Mouse (Mus musculus) liver, adult 2 months (tissue): ENCODE results near the gene Olfr930. TPM values are rescaled to one million over a fixed set of nuclear protein-coding genes. Genes with fewer than 3 reads are reported as not detected.

Source experiments
- DNase-seq: peaks from one replicate; pipeline ENCODE4 v3.0.0-alpha.2; 2011; ENCODE audit warnings: low read depth, low spot score; ENCODE audit errors: extremely low read depth
- H3K27ac ChIP-seq: fragments of 200-500 bp; replicated peaks from 2 replicates; pipeline ENCODE4 v1.5.1; 2012; ENCODE audit warnings: low read depth, mild to moderate bottlenecking, control low read depth, inconsistent platforms, low read length; ENCODE audit not compliant: insufficient read depth
- H3K27me3 ChIP-seq: fragments of 200-500 bp; 2 replicates; pipeline ENCODE4 v1.6.1; 2012; ENCODE audit warnings: mild to moderate bottlenecking, moderate library complexity, low read length, inconsistent platforms; ENCODE audit not compliant: control insufficient read depth, insufficient read depth
- H3K36me3 ChIP-seq: fragments of 200-500 bp; 2 replicates; pipeline ENCODE4 v1.6.1; 2012; ENCODE audit warnings: low read length, inconsistent platforms; ENCODE audit not compliant: control insufficient read depth, insufficient read depth
- H3K4me1 ChIP-seq: fragments of 200-500 bp; 2 replicates; pipeline ENCODE4 v1.6.1; 2011; ENCODE audit warnings: low read length; ENCODE audit not compliant: control insufficient read depth, insufficient read depth
- H3K4me3 ChIP-seq: fragments of 200-500 bp; 2 replicates; pipeline ENCODE4 v1.5.1; 2011; ENCODE audit warnings: low read depth, mild to moderate bottlenecking, control low read depth, low read length, moderate library complexity; ENCODE audit not compliant: insufficient read depth
- H3K79me2 ChIP-seq: fragments of 200-500 bp; 2 replicates; pipeline ENCODE4 v1.6.1; 2012; ENCODE audit warnings: inconsistent platforms, mild to moderate bottlenecking, low read length, moderate library complexity; ENCODE audit not compliant: control insufficient read depth, insufficient read depth
- H3K9ac ChIP-seq: fragments of 200-500 bp; 2 replicates; pipeline ENCODE4 v1.6.1; 2012; ENCODE audit warnings: low read depth, mild to moderate bottlenecking, control low read depth, inconsistent platforms, low read length
- CTCF ChIP-seq: fragments of 200-500 bp; IDR thresholded peaks from 2 replicates; pipeline ENCODE4 v1.5.1; 2011; ENCODE audit warnings: low read depth, low read length, control low read depth
- POLR2A ChIP-seq: fragments of 200-500 bp; IDR thresholded peaks from 2 replicates; pipeline ENCODE4 v1.6.1; 2011; ENCODE audit warnings: low read length, control low read depth; ENCODE audit not compliant: insufficient read depth; ENCODE audit errors: extremely low read depth
- WGBS: fragments of 180-500 bp; shearing (Covaris S2); methylation state at CpG from one replicate; pipeline ENCODE4 v1.1.7; 2018; 5-methylcytosine and 5-hydroxymethylcytosine counted together
- polyA plus RNA-seq: library from polyadenylated mRNA; depleted of rRNA; stranded (reverse); fragments of >200 nt; gene quantifications from 2 replicates; pipeline ENCODE4 v1.2.3, GENCODE M21; 2012; rRNA removed
- total RNA-seq: library from RNA; depleted of rRNA; stranded (reverse); fragments of >200 nt; gene quantifications from 2 replicates; pipeline ENCODE4 v1.2.3, GENCODE M21; 2014; rRNA removed

Gene Olfr930
- total RNA-seq (not detected in 2 replicates), polyA plus RNA-seq (not detected in 2 replicates)

DNA sequence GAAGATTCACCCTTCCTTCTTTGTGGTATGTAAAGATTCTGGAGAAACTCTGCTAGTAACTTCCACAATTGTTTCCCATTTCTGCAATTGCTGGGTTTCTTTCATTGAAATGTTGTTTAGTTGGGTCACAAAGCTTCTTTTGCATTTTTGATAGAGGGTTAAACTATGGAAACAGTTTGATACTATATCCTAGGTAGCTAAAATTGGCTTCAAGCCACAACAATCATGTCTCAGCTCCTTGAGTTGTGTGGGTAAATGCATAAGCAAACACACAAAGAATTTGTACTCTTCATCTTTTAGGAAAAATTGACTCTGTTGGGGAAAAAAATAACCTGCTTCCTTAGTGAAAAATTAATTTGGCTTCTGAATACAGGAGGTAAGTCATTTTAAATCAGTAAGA, at the start of gene Olfr930:
TSS of gene Olfr930 (plus strand) at position 301 of the 400 bp plus-strand sequence.
- H3K27ac ChIP-seq = no peak within 1 kb of the TSS
- H3K36me3 ChIP-seq = no peaks in the 10 kb centered on the region
- no peak within 1 kb of the TSS for H3K9ac ChIP-seq

DNA sequence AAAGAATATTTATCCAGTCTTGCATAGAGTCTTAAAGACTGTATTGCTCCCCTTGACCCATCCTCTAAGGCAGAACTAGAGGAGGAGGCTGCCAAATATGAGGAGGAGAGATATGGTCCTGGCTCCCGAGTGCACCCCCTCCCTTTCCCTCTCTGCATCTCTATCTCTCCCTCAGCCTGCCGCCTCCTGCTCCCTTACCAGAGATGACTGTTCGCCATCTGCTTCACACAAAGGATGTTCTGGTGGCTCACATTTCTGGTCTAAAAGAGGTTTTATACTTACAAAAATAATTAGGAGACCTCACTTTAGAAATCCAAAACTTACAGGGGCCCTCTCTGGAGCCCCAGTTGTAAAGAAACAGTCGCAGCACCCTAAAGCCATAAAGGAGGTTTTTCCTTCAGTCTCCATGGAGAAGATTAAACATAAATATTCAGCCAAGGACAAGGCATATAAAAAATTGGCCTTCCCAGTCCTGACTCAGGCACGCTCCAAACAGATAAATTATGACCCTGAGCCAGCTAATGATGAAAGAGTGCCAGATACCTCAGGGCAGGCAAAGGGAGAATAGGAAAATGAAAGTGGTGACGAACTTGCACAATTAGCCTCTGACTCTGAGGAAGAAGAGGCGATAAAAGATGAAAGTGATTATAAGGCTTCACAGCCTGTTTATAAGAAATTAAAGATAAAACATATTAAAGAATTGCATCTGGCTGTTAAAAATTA, 24.0 kb downstream of the Olfr930 start:
- no peak for TF ChIP-seq CTCF
- TF ChIP-seq POLR2A = no peak
- peak; percentile 24 for DNase-seq

More for the DNA sequence above, at the start of gene Olfr930:
- DNase-seq = no peak
- no peaks in the 10 kb centered on the region for H3K27me3 ChIP-seq
- no peaks in the 10 kb centered on the region for H3K79me2 ChIP-seq
- TF ChIP-seq POLR2A (no peak), CTCF (no peak)
- H3K4me1 ChIP-seq = no peaks in the 10 kb centered on the region
- no peak within 1 kb of the TSS for H3K4me3 ChIP-seq

DNA sequence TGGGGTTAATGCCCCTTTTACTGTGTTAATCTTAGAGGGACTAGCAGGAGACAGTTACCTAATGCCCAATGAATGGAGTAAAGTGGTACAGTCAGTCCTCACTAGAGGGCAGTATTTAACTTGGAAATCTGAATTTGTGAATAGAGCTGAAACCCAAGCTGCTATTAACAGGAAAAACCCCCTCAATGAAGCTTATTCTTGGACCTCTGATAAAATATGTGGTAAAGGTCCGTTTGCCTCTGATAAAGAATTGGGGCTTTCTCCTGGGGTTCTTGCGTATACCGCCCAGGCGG, 24.5 kb downstream of the Olfr930 start:
- TF ChIP-seq POLR2A (no peak), CTCF (no peak)

More for the DNA sequence above, 24.0 kb downstream of the Olfr930 start:
- no peak overlapping the region for H3K27ac ChIP-seq
- no peaks in the 10 kb centered on the region for H3K27me3 ChIP-seq
- H3K36me3 ChIP-seq = no peaks in the 10 kb centered on the region
- no peak overlapping the region for H3K4me3 ChIP-seq
- no peak overlapping the region for H3K9ac ChIP-seq
- H3K79me2 ChIP-seq = no peaks in the 10 kb centered on the region
- H3K4me1 ChIP-seq = no peaks in the 10 kb centered on the region
- 66% methylated on average over 7 of the region's 7 CpGs for WGBS

DNA sequence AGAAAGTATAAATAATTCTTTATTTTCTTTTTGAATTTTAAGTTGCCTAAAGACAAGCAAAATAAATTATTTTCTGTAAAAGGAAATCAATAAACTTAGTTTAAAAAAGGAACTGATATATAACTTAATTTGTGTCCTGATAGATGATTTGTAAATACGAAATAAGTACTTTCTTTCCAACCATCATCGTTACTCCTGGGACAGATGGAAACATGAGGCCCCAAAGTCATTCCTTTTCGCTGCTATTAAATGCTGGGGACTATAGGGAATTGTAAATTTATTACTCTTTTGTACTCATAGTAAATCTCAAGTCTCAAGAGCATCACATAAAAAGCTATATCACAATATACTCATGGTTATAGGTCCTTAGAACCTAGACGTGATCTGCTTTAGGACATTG, 42.4 kb downstream of the Olfr930 start, which contains the start of gene Olfr933:
TSS of gene Olfr933 (plus strand) at position 301 of the 400 bp plus-strand sequence.
- Histone ChIP-seq H3K79me2 (no peaks in the 10 kb centered on the region), H3K36me3 (no peaks in the 10 kb centered on the region), H3K27ac (no peak within 1 kb of the TSS), H3K27me3 (no peaks in the 10 kb centered on the region), H3K4me3 (no peak within 1 kb of the TSS), H3K9ac (no peak within 1 kb of the TSS), H3K4me1 (no peaks in the 10 kb centered on the region)
- no peak for TF ChIP-seq POLR2A
- no peak for DNase-seq
- WGBS = 68% methylated on average over 4 of the region's 4 CpGs

More for the DNA sequence above, 24.5 kb downstream of the Olfr930 start:
- H3K4me1 ChIP-seq = no peaks in the 10 kb centered on the region
- H3K79me2 ChIP-seq = no peaks in the 10 kb centered on the region
- H3K27ac ChIP-seq = no peak overlapping the region
- no peak overlapping the region for H3K4me3 ChIP-seq
- no peaks in the 10 kb centered on the region for H3K36me3 ChIP-seq
- no peak overlapping the region for H3K9ac ChIP-seq
- H3K27me3 ChIP-seq = no peaks in the 10 kb centered on the region
- DNase-seq = no peak
- WGBS = 75% methylated on average over 4 of the region's 4 CpGs

Other genes starting within 250 kb of the Olfr930 start
- gene Olfr919, start 226.1 kb upstream of the Olfr930 start, total RNA-seq = not detected in 2 replicates
- not detected in 2 replicates for gene Olfr919, start 226.1 kb upstream of the Olfr930 start, polyA plus RNA-seq
- gene Vwa5a, start 211.5 kb upstream of the Olfr930 start, total RNA-seq = 20.2 and 22.9 TPM in 2 replicates
- gene Vwa5a, start 211.5 kb upstream of the Olfr930 start, polyA plus RNA-seq = 6.8 and 8.3 TPM in 2 replicates
- 0.07 and 0.09 TPM in 2 replicates for gene Olfr920, start 177.5 kb upstream of the Olfr930 start, total RNA-seq
- gene Olfr920, start 177.5 kb upstream of the Olfr930 start, polyA plus RNA-seq = 0.01 TPM in 2 replicates
- gene Olfr921, start 156.7 kb upstream of the Olfr930 start, total RNA-seq = not detected in 2 replicates
- not detected in 2 replicates for gene Olfr921, start 156.7 kb upstream of the Olfr930 start, polyA plus RNA-seq
- gene Olfr922, start 115.2 kb upstream of the Olfr930 start, total RNA-seq = not detected in 2 replicates
- gene Olfr922, start 115.2 kb upstream of the Olfr930 start, polyA plus RNA-seq = not detected in 2 replicates
- gene Olfr923, start 103.3 kb upstream of the Olfr930 start, total RNA-seq = not detected in 2 replicates
- not detected in 2 replicates for gene Olfr923, start 103.3 kb upstream of the Olfr930 start, polyA plus RNA-seq
- not detected in 2 replicates for gene Olfr924, start 85.4 kb upstream of the Olfr930 start, total RNA-seq
- gene Olfr924, start 85.4 kb upstream of the Olfr930 start, polyA plus RNA-seq = not detected in 2 replicates
- not detected in 2 replicates for gene Olfr26, start 74.7 kb upstream of the Olfr930 start, total RNA-seq
- gene Olfr26, start 74.7 kb upstream of the Olfr930 start, polyA plus RNA-seq = not detected in 2 replicates
- not detected in 2 replicates for gene Olfr926, start 52.7 kb upstream of the Olfr930 start, total RNA-seq
- gene Olfr926, start 52.7 kb upstream of the Olfr930 start, polyA plus RNA-seq = not detected in 2 replicates
- not detected in 2 replicates for gene Olfr933, start 42.5 kb downstream of the Olfr930 start, total RNA-seq
- not detected in 2 replicates for gene Olfr933, start 42.5 kb downstream of the Olfr930 start, polyA plus RNA-seq
- gene Olfr934, start 58.5 kb downstream of the Olfr930 start, total RNA-seq = not detected in 2 replicates
- gene Olfr934, start 58.5 kb downstream of the Olfr930 start, polyA plus RNA-seq = not detected in 2 replicates
- gene Olfr935, start 69.9 kb downstream of the Olfr930 start, total RNA-seq = not detected in 2 replicates
- gene Olfr935, start 69.9 kb downstream of the Olfr930 start, polyA plus RNA-seq = not detected in 2 replicates
- gene Olfr146, start 93.6 kb downstream of the Olfr930 start, total RNA-seq = not detected in 2 replicates
- gene Olfr146, start 93.6 kb downstream of the Olfr930 start, polyA plus RNA-seq = not detected in 2 replicates
- not detected in 2 replicates for gene Olfr937, start 135.1 kb downstream of the Olfr930 start, total RNA-seq
- gene Olfr937, start 135.1 kb downstream of the Olfr930 start, polyA plus RNA-seq = not detected in 2 replicates
- gene Olfr938, start 149.1 kb downstream of the Olfr930 start, total RNA-seq = not detected in 2 replicates
- not detected in 2 replicates for gene Olfr938, start 149.1 kb downstream of the Olfr930 start, polyA plus RNA-seq
- gene Olfr27, start 198.3 kb downstream of the Olfr930 start, total RNA-seq = not detected in 2 replicates
- gene Olfr27, start 198.3 kb downstream of the Olfr930 start, polyA plus RNA-seq = not detected in 2 replicates
- not detected in 2 replicates for gene Olfr943, start 236.5 kb downstream of the Olfr930 start, total RNA-seq
- gene Olfr943, start 236.5 kb downstream of the Olfr930 start, polyA plus RNA-seq = not detected in 2 replicates